Mouse (Mus musculus) megakaryocyte, embryonic 14.5 days (primary cell): ENCODE data around the gene Fbxw8.

ENCODE experiments used
- FLI1 ChIP-seq: IDR thresholded peaks from 2 replicates; pipeline ENCODE4 v1.6.1; 2012; ENCODE audit warnings: low read length, inconsistent platforms, mixed read lengths
- GATA1 ChIP-seq: IDR thresholded peaks from 3 replicates; pipeline ENCODE4 v1.6.1; 2012; ENCODE audit warnings: mixed read lengths, low read length, inconsistent platforms, borderline replicate concordance

DNA sequence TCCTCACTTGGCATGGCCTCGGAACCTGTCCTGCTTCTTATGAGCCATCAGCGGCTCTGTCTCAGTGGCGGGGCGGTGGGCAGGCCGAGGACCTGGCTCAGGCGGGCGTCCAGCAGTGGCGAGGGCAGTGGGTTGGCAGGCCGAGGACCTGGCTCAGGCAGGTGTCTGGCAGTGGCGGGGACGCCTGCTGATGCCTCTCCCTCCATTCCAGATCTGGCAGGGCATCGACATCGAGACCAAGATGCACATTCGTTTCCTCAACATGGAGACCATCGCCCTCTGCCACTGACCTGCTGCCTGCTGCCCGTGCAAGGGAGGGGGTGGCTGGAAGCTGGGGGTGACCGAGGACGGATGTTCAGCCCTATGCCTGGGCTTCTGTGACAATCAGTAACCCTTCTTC is 93.9 kb downstream of the Fbxw8 start:
- no peak for TF ChIP-seq FLI1
- no peak for TF ChIP-seq GATA1
